Mouse (Mus musculus): ENCODE data around the gene Cybrd1. TPM values are rescaled to one million over a fixed set of nuclear protein-coding genes. Genes with fewer than 3 reads are reported as not detected.
A peak's percentile ranks its signal among the peaks of the same experiment; 100 is the strongest.

The Cybrd1 gene
- polyA plus RNA-seq, 1 experiment from 2014 or later: 1.2 TPM

GRCm38 (mm10) chr2:71191391-71192194, 73.9 kb downstream of the Cybrd1 start:
- no peaks in the 10 kb centered on the region for H3K27me3 ChIP-seq (ENCODE audit: insufficient read depth, low read length)
- 0 out of 2 replicates have a peak, but pooled peaks cover 2% of the 10 kb centered on the region for H3K4me1 ChIP-seq (ENCODE audit: insufficient read depth)
- H3K9ac ChIP-seq: no peak overlapping the region
- no peak for ATAC-seq (ENCODE audit: insufficient read depth)
- peak overlapping the region; percentile 16 for H3K4me2 ChIP-seq
- peak; percentile 17 for DNase-seq
- no peaks in the 10 kb centered on the region for H3K36me3 ChIP-seq (ENCODE audit: insufficient read depth)
- no peak overlapping the region for H3K4me3 ChIP-seq (ENCODE audit: low read depth, low read length)
- TF ChIP-seq CTCF (IDR thresholded peaks at IDR 0.05; ENCODE audit: low read depth): no peak
- WGBS: 24% methylated on average over 16 of the region's 16 CpGs
- no peak overlapping the region for H3K27ac ChIP-seq (ENCODE audit: low read depth)
- no peaks in the 10 kb centered on the region for H3K9me3 ChIP-seq (ENCODE audit: low read depth, low read length)

- no peak overlapping the region for H3K27ac ChIP-seq (ENCODE audit: low read depth)
- ATAC-seq (ENCODE audit: insufficient read depth) (no peak), DNase-seq (peak; percentile 11)
- no peaks in the 10 kb centered on the region for H3K27me3 ChIP-seq (ENCODE audit: insufficient read depth, low read length)
- H3K4me3 ChIP-seq (ENCODE audit: low read depth, low read length): no peak overlapping the region
- 52% methylated on average over 17 of the region's 17 CpGs for WGBS
- no peak overlapping the region for H3K9ac ChIP-seq
- TF ChIP-seq CTCF (IDR thresholded peaks at IDR 0.05; ENCODE audit: low read depth): no peak
- H3K9me3 ChIP-seq (ENCODE audit: low read depth, low read length): no peaks in the 10 kb centered on the region
- H3K4me2 ChIP-seq: peak overlapping the region; percentile 10; the same call in 1 of the 2 replicates
- H3K36me3 ChIP-seq (ENCODE audit: insufficient read depth): no peaks in the 10 kb centered on the region
- 0 out of 2 replicates have a peak, but pooled peaks cover 2% of the 10 kb centered on the region for H3K4me1 ChIP-seq (ENCODE audit: insufficient read depth)
Observed at GRCm38 (mm10) chr2:71192195-71192807, 74.6 kb downstream of the Cybrd1 start.

Other genes with a start within 250 kb of the Cybrd1 start
- 28.1 and 28.6 TPM in 2 replicates for gene Dcaf17, start 62.6 kb upstream of the Cybrd1 start, polyA plus RNA-seq (2014; fragmentation: Nextera tagmentation; extraction: Ambion mirVana)
- gene Mettl8, start 62.3 kb upstream of the Cybrd1 start, polyA plus RNA-seq (2014; fragmentation: Nextera tagmentation; extraction: Ambion mirVana): 15.8 and 19.6 TPM in 2 replicates
- gene Dync1i2, start 93.8 kb downstream of the Cybrd1 start, polyA plus RNA-seq (2014; fragmentation: Nextera tagmentation; extraction: Ambion mirVana): 110 and 112 TPM in 2 replicates
- gene Slc25a12, start 249.8 kb downstream of the Cybrd1 start, polyA plus RNA-seq (2014; fragmentation: Nextera tagmentation; extraction: Ambion mirVana): 29.1 and 32.2 TPM in 2 replicates

All from lung, embryonic 14.5 days (tissue).